Mouse (Mus musculus): ENCODE results near the gene Ch25h.

GRCm38 (mm10) chr19:34471703-34472102 is 3.3 kb downstream of the Ch25h start:
- no peak for TF ChIP-seq POLR2A (IDR thresholded peaks at IDR 0.05; ENCODE audit: borderline replicate concordance, low read depth, low read length)
- TF ChIP-seq CTCF (IDR thresholded peaks at IDR 0.05; ENCODE audit: low read depth, low read length) = no peak

Measured in bone marrow macrophage, adult 2 months (primary cell).